Mouse (Mus musculus): ENCODE results near the gene 3110082I17Rik. TPM values are rescaled to one million over a fixed set of nuclear protein-coding genes. Genes with fewer than 3 reads are reported as not detected.
A peak's percentile ranks its signal among the peaks of the same experiment; 100 is the strongest.

3110082I17Rik gene
- polyA plus RNA-seq, 1 experiment: 8.7 TPM

GRCm38 (mm10) chr5:139366484-139366883 lies 93.8 kb downstream of the 3110082I17Rik start:
- DNase-seq (ENCODE audit: low read depth, low spot score): no peak

GRCm38 (mm10) chr5:139365827-139366226 lies 94.5 kb downstream of the 3110082I17Rik start:
- no peak for DNase-seq (ENCODE audit: low read depth, low spot score)
- 81% methylated on average over 1 of the region's 1 CpGs for WGBS

More at GRCm38 (mm10) chr5:139366484-139366883, 93.8 kb downstream of the 3110082I17Rik start:
- 77% methylated on average over 11 of the region's 11 CpGs for WGBS

GRCm38 (mm10) chr5:139364911-139365571 lies 95.3 kb downstream of the 3110082I17Rik start:
- WGBS: 48% methylated on average over 5 of the region's 5 CpGs
- DNase-seq (ENCODE audit: low read depth, low spot score): no peak

- WGBS: 31% methylated on average over 12 of the region's 12 CpGs
- DNase-seq (ENCODE audit: low read depth, low spot score): peak; percentile 59
Observed at GRCm38 (mm10) chr5:139364260-139364910, 95.9 kb downstream of the 3110082I17Rik start.

- 47% methylated on average over 7 of the region's 7 CpGs for WGBS
- DNase-seq (ENCODE audit: low read depth, low spot score): no peak
Observed at GRCm38 (mm10) chr5:139363858-139364257, 96.5 kb downstream of the 3110082I17Rik start.

GRCm38 (mm10) chr5:139359244-139359643 lies 101.1 kb downstream of the 3110082I17Rik start:
- 55% methylated on average over 5 of the region's 5 CpGs for WGBS
- DNase-seq (ENCODE audit: low read depth, low spot score): no peak

GRCm38 (mm10) chr5:139358653-139359052 lies 101.7 kb downstream of the 3110082I17Rik start:
- no peak for DNase-seq (ENCODE audit: low read depth, low spot score)
- WGBS: 61% methylated on average over 2 of the region's 2 CpGs

GRCm38 (mm10) chr5:139355235-139355772 lies 105.0 kb downstream of the 3110082I17Rik start:
- whole genome bisulfite sequencing: 36% methylated on average over 19 of the region's 19 CpGs
- no peak for DNase-seq (ENCODE audit: low read depth, low spot score)

GRCm38 (mm10) chr5:139353946-139354345 lies 106.4 kb downstream of the 3110082I17Rik start:
- WGBS: 38% methylated on average over 11 of the region's 11 CpGs
- no peak for DNase-seq (ENCODE audit: low read depth, low spot score)

GRCm38 (mm10) chr5:139353496-139353895 lies 106.8 kb downstream of the 3110082I17Rik start:
- 21% methylated on average over 10 of the region's 10 CpGs for WGBS
- no peak for DNase-seq (ENCODE audit: low read depth, low spot score)

- DNase-seq (ENCODE audit: low read depth, low spot score): no peak
- WGBS: 32% methylated on average over 6 of the region's 6 CpGs
Observed at GRCm38 (mm10) chr5:139352317-139352716, 108.0 kb downstream of the 3110082I17Rik start, which contains the start of gene Cyp2w1. Cyp2w1 (plus strand) TSS chr5:139352617.

GRCm38 (mm10) chr5:139351628-139352027 lies 108.7 kb downstream of the 3110082I17Rik start:
- no peak for DNase-seq (ENCODE audit: low read depth, low spot score)
- 10% methylated on average over 8 of the region's 8 CpGs for WGBS

- WGBS: 17% methylated on average over 5 of the region's 5 CpGs
- no peak for DNase-seq (ENCODE audit: low read depth, low spot score)
Observed at GRCm38 (mm10) chr5:139351134-139351533, 109.2 kb downstream of the 3110082I17Rik start, which contains the start of gene Cox19. Cox19 (minus strand) TSS chr5:139351418.

GRCm38 (mm10) chr5:139349713-139350112 lies 110.6 kb downstream of the 3110082I17Rik start:
- DNase-seq (ENCODE audit: low read depth, low spot score): no peak
- 24% methylated on average over 6 of the region's 6 CpGs for WGBS

- no peak for DNase-seq (ENCODE audit: low read depth, low spot score)
- 28% methylated on average over 1 of the region's 1 CpGs for WGBS
Observed at GRCm38 (mm10) chr5:139347225-139347624, 113.1 kb downstream of the 3110082I17Rik start.

- WGBS: 9% methylated on average over 5 of the region's 5 CpGs
- DNase-seq (ENCODE audit: low read depth, low spot score): no peak
Observed at GRCm38 (mm10) chr5:139345364-139345714, 115.0 kb downstream of the 3110082I17Rik start.

GRCm38 (mm10) chr5:139344687-139345363 lies 115.5 kb downstream of the 3110082I17Rik start:
- WGBS: under 1% methylated on average over 33 of the region's 33 CpGs
- peak; percentile 85 for DNase-seq (ENCODE audit: low read depth, low spot score)

- DNase-seq (ENCODE audit: low read depth, low spot score): no peak
- WGBS: 4% methylated on average over 12 of the region's 12 CpGs
Observed at GRCm38 (mm10) chr5:139344021-139344686, 116.2 kb downstream of the 3110082I17Rik start.

- 79% methylated on average over 11 of the region's 11 CpGs for WGBS
Observed at GRCm38 (mm10) chr5:139338891-139339290, 121.4 kb downstream of the 3110082I17Rik start.

GRCm38 (mm10) chr5:139338403-139338802 lies 121.9 kb downstream of the 3110082I17Rik start:
- no peak for DNase-seq (ENCODE audit: low read depth, low spot score)
- 39% methylated on average over 3 of the region's 3 CpGs for WGBS

More at GRCm38 (mm10) chr5:139338891-139339290, 121.4 kb downstream of the 3110082I17Rik start:
- DNase-seq (ENCODE audit: low read depth, low spot score): no peak
